Mouse (Mus musculus) hindbrain, embryonic 12.5 days (tissue): Measurements from ENCODE around the gene Lmna. TPM values are rescaled to one million over a fixed set of nuclear protein-coding genes. Genes with fewer than 3 reads are reported as not detected.
A peak's percentile ranks its signal among the peaks of the same experiment; 100 is the strongest.

Source experiments
- ATAC-seq: fragments of 200-750 bp; cut with Nextera tagmentation; 2 replicates; pipeline ENCODE4 v1.8.0; 2017; ENCODE audit warnings: moderate TSS enrichment; ENCODE audit not compliant: low FRiP score
- H3K27ac ChIP-seq: fragments of 300-500 bp; sonication (generic); 2 replicates; pipeline ENCODE4 v1.5.1; 2016; ENCODE audit warnings: mild to moderate bottlenecking
- H3K27me3 ChIP-seq: fragments of 300-500 bp; sonication (generic); 2 replicates; pipeline ENCODE4 v1.6.1; 2016; ENCODE audit warnings: mild to moderate bottlenecking
- H3K36me3 ChIP-seq: fragments of 300-500 bp; sonication (generic); 2 replicates; pipeline ENCODE4 v1.6.1; 2016; ENCODE audit warnings: mild to moderate bottlenecking
- H3K4me1 ChIP-seq: fragments of 300-500 bp; sonication (generic); 2 replicates; pipeline ENCODE4 v1.6.1; 2016
- H3K4me2 ChIP-seq: fragments of 300-500 bp; sonication (generic); replicated peaks from 2 replicates; pipeline ENCODE4 v1.6.1; 2016; ENCODE audit warnings: mild to moderate bottlenecking
- H3K4me3 ChIP-seq: fragments of 300-500 bp; sonication (generic); 2 replicates; pipeline ENCODE4 v1.5.1; 2016; ENCODE audit warnings: mild to moderate bottlenecking
- H3K9ac ChIP-seq: fragments of 300-500 bp; sonication (generic); 2 replicates; pipeline ENCODE4 v1.6.1; 2016; ENCODE audit warnings: mild to moderate bottlenecking, moderate library complexity
- H3K9me3 ChIP-seq: fragments of 300-500 bp; sonication (generic); replicated peaks from 2 replicates; pipeline ENCODE4 v1.6.1; 2016; ENCODE audit warnings: mild to moderate bottlenecking
- WGBS: fragments of 180-500 bp; shearing (Covaris S2); methylation state at CpG from one replicate; pipeline ENCODE4 v1.1.7; 2016; 5-methylcytosine and 5-hydroxymethylcytosine counted together
- polyA plus RNA-seq: library from polyadenylated mRNA; unstranded; fragments of >200 nt; fragmentation: Nextera tagmentation; extraction: Ambion mirVana; gene quantifications from 2 replicates; pipeline ENCODE4 v1.2.1, GENCODE M21; 2016

The Lmna gene
- polyA plus RNA-seq, 1 experiment from 2014 or later: 48.9 TPM

DNA sequence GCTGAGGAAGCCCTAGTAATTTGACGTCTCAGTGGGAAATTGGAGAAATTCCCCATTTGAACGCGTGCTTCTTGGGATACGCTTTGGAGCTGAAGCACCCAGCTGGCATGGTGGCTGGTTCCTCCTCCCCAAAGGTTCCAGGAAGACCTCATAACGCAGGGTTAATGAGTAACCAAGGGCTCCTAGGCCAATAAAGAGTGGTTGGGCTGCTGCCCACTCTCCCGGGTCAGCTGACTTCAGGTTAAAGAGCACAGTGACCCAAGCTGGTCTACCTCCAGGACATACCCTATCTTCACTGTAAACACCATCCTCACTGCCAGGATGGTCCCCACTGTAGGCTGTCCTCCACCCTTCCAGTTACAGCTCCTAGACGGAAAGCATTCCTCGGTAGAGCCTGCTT is 53.4 kb downstream of the Lmna start:
- peaks cover 23% of the 10 kb centered on the region for H3K27me3 ChIP-seq
- H3K27ac ChIP-seq: no peak overlapping the region
- H3K4me1 ChIP-seq: peaks cover 37% of the 10 kb centered on the region
- WGBS: 82% methylated on average over 8 of the region's 8 CpGs
- no peak overlapping the region for H3K4me2 ChIP-seq
- H3K36me3 ChIP-seq: 0 out of 2 replicates have a peak, but pooled peaks cover 3% of the 10 kb centered on the region
- H3K9ac ChIP-seq: no peak overlapping the region
- no peak for ATAC-seq
- H3K9me3 ChIP-seq: no peaks in the 10 kb centered on the region
- no peak overlapping the region for H3K4me3 ChIP-seq

DNA sequence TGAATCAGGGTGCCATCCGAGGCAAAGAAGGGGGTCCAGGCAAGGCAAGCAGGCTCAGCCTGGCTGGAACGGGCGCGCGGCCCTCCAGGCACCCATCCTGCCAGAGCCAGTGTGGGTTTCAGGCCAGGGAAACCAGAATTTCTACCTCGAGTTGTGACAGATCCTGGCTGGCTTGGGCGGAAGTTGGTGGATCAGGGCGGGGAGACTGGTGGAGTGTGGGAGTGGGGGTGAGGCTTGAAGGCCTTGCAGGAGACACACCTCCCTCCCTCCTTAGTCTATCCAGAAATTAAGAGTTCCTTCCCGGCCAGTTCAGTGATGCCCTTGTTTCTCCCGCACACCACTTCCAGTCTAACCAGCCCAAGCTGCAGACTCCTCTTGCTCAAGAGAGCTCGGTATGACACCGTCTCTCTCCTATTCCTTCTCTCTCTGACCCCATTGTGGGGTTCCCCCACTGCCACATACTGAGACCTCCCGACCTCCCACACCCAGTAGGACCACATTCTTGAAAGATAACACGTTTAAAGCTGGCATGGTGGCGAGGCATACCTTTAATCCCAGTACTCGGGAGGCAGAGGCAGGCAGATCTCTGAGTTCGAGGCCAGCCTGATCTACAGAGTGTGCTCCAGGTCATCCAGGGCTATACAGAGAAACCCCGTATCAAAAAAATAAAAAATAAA is 54.0 kb downstream of the Lmna start:
- H3K36me3 ChIP-seq: 0 out of 2 replicates have a peak, but pooled peaks cover 6% of the 10 kb centered on the region
- ATAC-seq: no peak
- WGBS: 82% methylated on average over 18 of the region's 18 CpGs

DNA sequence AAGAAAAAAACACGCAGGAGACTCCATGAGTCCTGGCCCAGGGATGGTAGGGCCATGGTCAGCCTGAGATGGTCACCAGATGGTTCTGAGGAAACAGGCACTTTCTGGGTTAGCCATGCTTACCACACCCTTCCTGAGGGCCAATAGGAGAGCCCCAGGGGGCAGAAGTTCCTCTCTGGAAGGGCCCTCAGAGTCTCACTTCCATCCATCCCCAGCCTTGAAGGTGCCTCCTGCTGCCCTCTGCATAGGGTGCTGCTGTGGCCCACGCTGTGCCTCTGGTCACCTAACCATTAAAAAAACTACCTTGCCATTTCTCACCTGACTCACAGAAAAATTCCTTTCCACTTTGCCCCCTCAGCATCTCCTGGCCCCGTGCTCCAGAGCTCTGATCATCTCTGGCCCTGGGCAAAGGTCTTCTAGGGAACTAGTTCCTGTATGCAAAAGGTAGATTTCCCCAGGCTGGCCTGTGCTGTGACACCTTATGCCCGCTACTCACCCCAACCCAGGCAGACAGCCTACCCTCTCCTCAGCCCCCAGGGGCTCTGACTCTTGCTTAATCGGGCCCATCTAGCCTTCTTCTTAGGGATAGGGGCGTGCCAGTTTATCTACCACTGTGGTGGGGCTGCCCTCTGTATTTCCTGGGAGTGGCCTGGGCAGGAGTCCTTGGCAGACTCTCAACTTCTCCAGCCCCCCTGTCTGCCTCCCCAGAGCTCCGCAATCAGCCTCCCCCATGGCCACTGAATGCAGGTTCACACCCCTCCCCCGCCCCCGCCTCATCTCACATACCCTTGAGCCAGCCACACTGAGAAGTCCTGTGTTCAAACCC is 54.8 kb downstream of the Lmna start:
- ATAC-seq: no peak
- Histone ChIP-seq H3K36me3 (0 out of 2 replicates have a peak, but pooled peaks cover 10% of the 10 kb centered on the region), H3K27me3 (peaks cover 16% of the 10 kb centered on the region), H3K9me3 (no peaks in the 10 kb centered on the region), H3K4me2 (no peak overlapping the region), H3K4me3 (no peak overlapping the region), H3K27ac (no peak overlapping the region), H3K9ac (peak overlapping the region; percentile 23; the same call in 1 of the 2 replicates), H3K4me1 (peaks cover 31% of the 10 kb centered on the region)
- 62% methylated on average over 9 of the region's 9 CpGs for WGBS

More for the DNA sequence above, 54.0 kb downstream of the Lmna start:
- H3K4me3 ChIP-seq: no peak overlapping the region
- peaks cover 31% of the 10 kb centered on the region for H3K4me1 ChIP-seq
- no peak overlapping the region for H3K9ac ChIP-seq
- H3K4me2 ChIP-seq: no peak overlapping the region
- no peak overlapping the region for H3K27ac ChIP-seq
- peaks cover 20% of the 10 kb centered on the region for H3K27me3 ChIP-seq
- no peaks in the 10 kb centered on the region for H3K9me3 ChIP-seq

DNA sequence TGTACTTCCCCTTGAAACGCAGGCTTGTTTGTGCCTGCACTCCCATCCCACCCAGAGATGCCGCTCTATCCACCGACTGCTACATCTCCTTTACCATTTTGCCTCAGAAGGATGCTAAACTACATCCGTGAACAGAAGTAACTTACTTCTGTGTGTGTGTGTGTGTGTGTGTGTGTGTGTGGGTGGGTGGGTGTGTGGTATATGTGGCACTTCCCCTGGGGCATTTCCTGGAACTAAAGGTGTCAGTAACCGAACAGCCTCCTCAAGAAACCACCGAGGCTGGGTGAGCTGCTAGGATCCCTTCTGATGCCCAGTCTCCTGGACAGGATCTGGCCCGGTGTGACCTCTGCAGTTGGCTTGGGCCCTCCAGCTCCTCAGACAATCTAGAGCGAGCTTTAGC is 55.8 kb downstream of the Lmna start:
- Histone ChIP-seq H3K27me3 (peaks cover 22% of the 10 kb centered on the region), H3K4me3 (no peak overlapping the region), H3K4me2 (no peak overlapping the region), H3K36me3 (0 out of 2 replicates have a peak, but pooled peaks cover 10% of the 10 kb centered on the region), H3K27ac (no peak overlapping the region), H3K9ac (no peak overlapping the region), H3K4me1 (peaks cover 39% of the 10 kb centered on the region), H3K9me3 (no peaks in the 10 kb centered on the region)
- ATAC-seq: no peak
- WGBS: 81% methylated on average over 8 of the region's 8 CpGs

DNA sequence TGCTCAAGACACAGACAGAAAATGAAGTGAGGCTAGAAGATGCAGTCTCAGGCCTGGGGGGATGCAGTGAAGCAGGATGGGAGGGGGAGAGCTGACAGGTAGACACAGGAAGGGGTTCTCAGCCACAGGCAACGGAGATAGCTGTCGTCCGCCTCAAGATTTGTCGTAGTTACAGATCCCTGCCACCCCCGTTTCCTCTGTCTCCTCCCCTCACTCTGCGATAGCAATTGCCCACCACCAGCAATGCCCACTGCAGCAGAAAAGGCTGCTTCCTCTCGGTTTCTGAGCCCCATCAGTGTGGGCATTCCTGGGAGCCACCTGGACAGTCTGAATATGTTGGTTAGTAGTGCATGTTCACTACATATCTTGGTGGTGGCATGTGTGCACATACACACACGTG is 56.4 kb downstream of the Lmna start:
- no peaks in the 10 kb centered on the region for H3K9me3 ChIP-seq
- 0 out of 2 replicates have a peak, but pooled peaks cover 10% of the 10 kb centered on the region for H3K36me3 ChIP-seq
- peaks cover 22% of the 10 kb centered on the region for H3K27me3 ChIP-seq
- no peak overlapping the region for H3K27ac ChIP-seq
- H3K4me2 ChIP-seq: no peak overlapping the region
- WGBS: 70% methylated on average over 8 of the region's 8 CpGs
- H3K9ac ChIP-seq: no peak overlapping the region; the same call in 1 of the 2 replicates
- peaks cover 34% of the 10 kb centered on the region for H3K4me1 ChIP-seq
- no peak for ATAC-seq
- no peak overlapping the region for H3K4me3 ChIP-seq

DNA sequence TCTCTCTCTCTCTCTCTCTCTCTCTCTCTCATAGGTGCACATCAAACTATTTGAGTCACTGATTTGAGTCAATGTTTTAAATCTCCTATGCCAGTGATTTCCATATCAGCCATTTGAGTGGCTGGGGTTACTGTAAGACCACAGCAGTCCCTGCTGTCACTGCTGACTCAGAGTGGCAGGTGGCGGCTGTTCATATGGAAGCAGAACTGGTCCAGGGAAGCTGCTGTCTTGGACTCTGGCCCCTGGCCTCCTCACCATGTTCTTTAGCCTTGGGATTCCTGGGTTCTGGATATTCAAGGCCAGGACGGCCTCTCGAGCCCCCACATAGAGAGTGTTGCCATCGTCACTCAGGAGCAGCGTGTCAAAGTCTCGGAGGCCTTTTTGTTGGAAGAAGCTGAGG is 57.0 kb downstream of the Lmna start:
- H3K27ac ChIP-seq: no peak overlapping the region
- 0 out of 2 replicates have a peak, but pooled peaks cover 15% of the 10 kb centered on the region for H3K36me3 ChIP-seq
- peaks cover 30% of the 10 kb centered on the region for H3K4me1 ChIP-seq
- 69% methylated on average over 6 of the region's 6 CpGs for WGBS
- H3K27me3 ChIP-seq: peaks cover 22% of the 10 kb centered on the region
- no peak overlapping the region for H3K9ac ChIP-seq
- no peak for ATAC-seq
- H3K9me3 ChIP-seq: no peaks in the 10 kb centered on the region
- H3K4me2 ChIP-seq: no peak overlapping the region
- H3K4me3 ChIP-seq: no peak overlapping the region

DNA sequence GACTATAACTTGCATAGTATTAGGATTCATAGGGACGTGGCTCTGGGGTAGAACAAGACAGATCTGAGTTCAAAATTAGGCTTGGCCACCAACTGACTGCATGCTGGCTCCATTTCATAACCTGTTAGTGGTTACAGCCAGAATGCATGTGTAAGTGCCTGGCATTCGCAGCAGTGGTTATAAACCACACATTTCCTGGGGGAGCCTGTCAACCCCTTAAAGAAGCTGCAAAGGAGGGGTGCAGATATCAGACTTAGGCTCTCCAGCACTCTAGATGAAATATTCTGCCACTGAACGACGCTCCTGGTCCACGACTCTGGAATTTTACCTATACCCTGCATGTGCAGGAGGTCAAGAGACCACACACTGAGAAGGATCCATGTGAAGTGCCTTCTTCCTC is 57.5 kb downstream of the Lmna start:
- no peak for ATAC-seq

DNA sequence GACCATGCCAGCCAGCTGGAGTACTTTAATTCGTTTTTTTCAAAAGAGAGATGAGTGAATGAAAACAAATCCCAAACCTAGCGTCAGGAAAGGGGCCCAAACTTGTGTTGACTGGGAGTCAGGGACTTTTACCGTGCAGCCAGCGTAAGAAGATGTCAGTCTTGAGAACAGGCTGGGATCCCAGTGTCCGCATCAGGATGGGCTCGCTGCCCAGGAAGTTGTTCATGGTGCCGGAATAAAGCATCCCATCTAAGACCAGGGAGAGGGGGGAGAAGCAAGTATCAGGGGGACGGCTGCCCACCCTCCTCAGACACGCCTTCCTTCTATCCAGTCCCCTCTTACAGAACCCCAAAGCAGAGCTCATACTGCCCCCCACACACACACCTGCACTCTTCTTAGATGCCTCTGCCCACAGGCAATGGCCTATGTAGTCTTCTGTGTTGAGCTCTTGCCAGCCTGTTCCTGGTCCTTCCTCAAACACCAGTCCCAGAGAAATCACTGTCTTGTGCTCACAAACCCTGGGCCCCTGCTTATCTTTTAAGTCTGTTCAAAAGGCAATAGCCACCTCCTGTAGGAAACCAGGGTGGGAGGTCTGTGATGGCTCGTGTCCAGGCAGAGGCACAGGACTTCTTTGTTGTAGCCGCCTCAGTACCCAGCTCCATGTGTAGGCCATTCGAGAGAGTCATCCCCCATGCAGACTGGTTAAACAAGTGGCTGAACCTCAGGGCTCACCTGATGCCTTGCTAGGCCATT is 59.2 kb downstream of the Lmna start:
- Histone ChIP-seq H3K4me3 (no peak overlapping the region), H3K27ac (no peak overlapping the region), H3K4me2 (no peak overlapping the region), H3K9ac (no peak overlapping the region), H3K27me3 (peaks cover 25% of the 10 kb centered on the region), H3K4me1 (peaks cover 15% of the 10 kb centered on the region), H3K36me3 (peaks cover 27% of the 10 kb centered on the region; the same call in 1 of the 2 replicates), H3K9me3 (no peaks in the 10 kb centered on the region)
- 83% methylated on average over 12 of the region's 12 CpGs for WGBS
- ATAC-seq: no peak

More for the DNA sequence above, 57.5 kb downstream of the Lmna start:
- Histone ChIP-seq H3K4me3 (no peak overlapping the region), H3K4me1 (peaks cover 26% of the 10 kb centered on the region), H3K27ac (no peak overlapping the region), H3K9ac (no peak overlapping the region), H3K36me3 (0 out of 2 replicates have a peak, but pooled peaks cover 18% of the 10 kb centered on the region), H3K27me3 (peaks cover 22% of the 10 kb centered on the region), H3K4me2 (no peak overlapping the region), H3K9me3 (no peaks in the 10 kb centered on the region)
- WGBS: 76% methylated on average over 5 of the region's 5 CpGs

DNA sequence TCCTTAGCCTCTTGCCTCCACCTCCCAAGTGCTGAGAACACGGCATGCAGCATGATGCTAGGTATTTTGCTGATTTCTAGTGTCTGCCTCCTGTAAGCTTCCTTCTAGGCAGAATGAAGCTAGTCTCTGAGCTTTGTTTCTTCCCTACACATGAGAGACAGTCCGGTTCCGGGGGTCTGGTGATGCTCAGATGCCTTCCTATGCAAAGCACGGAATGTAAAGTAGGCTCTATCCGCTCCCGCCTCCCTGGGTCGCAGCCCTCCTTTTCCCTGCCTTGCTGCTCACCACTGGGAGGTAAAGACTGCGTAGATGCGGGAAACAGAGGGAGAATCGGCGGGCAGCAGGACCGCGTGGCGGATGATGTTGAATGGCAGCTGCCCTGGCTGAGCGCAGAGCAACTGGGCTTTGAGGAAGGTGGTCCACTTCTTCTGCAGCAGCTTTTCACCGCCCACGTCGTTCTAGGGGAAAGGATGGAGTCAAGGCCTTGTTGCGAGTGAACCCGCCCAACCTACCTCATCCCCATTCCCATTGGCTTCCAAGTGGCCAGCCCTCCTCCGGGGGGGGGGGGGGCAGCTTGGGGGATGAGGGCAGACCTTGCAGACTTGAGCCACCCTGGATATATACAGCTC is 60.2 kb downstream of the Lmna start:
- Histone ChIP-seq H3K4me1 (peaks cover 13% of the 10 kb centered on the region), H3K4me2 (peak overlapping the region; percentile 45), H3K36me3 (peaks cover 27% of the 10 kb centered on the region; the same call in 1 of the 2 replicates), H3K4me3 (peak overlapping the region; percentile 20), H3K27me3 (peaks cover 25% of the 10 kb centered on the region), H3K9ac (peak overlapping the region; percentile 41; the same call in 1 of the 2 replicates), H3K27ac (no peak overlapping the region), H3K9me3 (no peaks in the 10 kb centered on the region)
- WGBS: 5% methylated on average over 21 of the region's 21 CpGs
- ATAC-seq: peak; percentile 52; the same call in 1 of the 2 replicates

DNA sequence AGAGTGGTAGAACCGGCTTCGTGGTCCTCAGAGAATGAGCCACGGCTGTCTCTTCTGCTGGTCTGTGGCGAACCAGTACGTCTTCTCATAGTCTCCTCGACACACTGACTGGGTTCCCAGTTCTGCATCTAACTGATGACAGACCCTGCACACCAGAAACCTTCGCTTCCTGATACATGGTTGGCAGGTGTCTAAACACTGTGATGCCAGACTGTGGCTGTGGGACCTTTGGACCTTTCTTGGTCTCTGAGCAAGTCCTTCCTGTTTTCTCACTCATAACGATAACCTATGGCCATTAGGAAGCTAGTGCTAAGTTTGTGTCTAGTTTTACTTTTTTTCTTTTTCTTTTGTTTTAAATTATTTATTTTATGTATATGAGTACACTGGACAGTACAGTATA is 61.3 kb downstream of the Lmna start:
- H3K4me3 ChIP-seq: no peak overlapping the region
- H3K36me3 ChIP-seq: peaks cover 33% of the 10 kb centered on the region; the same call in 1 of the 2 replicates
- 90% methylated on average over 8 of the region's 8 CpGs for WGBS
- H3K27ac ChIP-seq: no peak overlapping the region
- H3K4me2 ChIP-seq: no peak overlapping the region
- H3K27me3 ChIP-seq: peaks cover 25% of the 10 kb centered on the region
- H3K9ac ChIP-seq: no peak overlapping the region
- H3K9me3 ChIP-seq: no peaks in the 10 kb centered on the region
- ATAC-seq: no peak
- peaks cover 13% of the 10 kb centered on the region for H3K4me1 ChIP-seq

DNA sequence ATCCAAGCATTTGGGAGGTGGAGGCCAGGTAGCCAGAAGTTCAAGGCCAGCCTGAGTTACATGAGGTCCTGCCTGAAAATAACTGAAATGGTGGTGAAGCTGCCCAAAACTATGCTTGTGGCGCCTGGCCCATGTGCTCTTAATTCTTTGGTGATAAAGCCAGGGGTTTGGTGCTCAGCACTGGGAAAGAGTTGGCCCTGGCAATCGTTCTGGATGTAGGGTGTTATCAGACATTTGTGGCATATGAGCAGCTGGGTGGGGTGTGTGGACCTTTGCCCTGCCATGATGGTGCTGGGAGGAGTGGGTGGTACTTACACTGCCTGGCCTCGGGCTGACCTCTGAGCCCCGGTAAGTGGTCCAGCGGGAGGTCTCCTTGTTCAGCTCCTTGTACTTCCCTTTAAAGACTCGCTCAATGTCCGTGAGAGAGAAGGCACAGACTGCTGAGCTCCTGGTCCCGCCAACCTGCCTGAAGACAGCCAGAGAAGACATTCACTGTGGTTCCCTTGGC is 62.0 kb downstream of the Lmna start:
- no peaks in the 10 kb centered on the region for H3K9me3 ChIP-seq
- ATAC-seq: no peak
- 49% methylated on average over 8 of the region's 8 CpGs for WGBS
- no peak overlapping the region for H3K9ac ChIP-seq
- no peak overlapping the region for H3K4me3 ChIP-seq
- H3K27me3 ChIP-seq: peaks cover 23% of the 10 kb centered on the region
- H3K4me2 ChIP-seq: no peak overlapping the region
- peaks cover 37% of the 10 kb centered on the region; the same call in 1 of the 2 replicates for H3K36me3 ChIP-seq
- H3K27ac ChIP-seq: no peak overlapping the region
- peaks cover 13% of the 10 kb centered on the region for H3K4me1 ChIP-seq
